Mouse (Mus musculus) stomach, embryonic 14.5 days (tissue): ENCODE measurements around the gene Acsm5. TPM values are rescaled to one million over a fixed set of nuclear protein-coding genes. Genes with fewer than 3 reads are reported as not detected.
"Not testable (repeated sequence)": the region's sequence is repeated elsewhere in the genome, so short reads cannot be mapped to it uniquely, and the experiment has no call there.

Experiments
- ATAC-seq: fragments of 200-750 bp; cut with Nextera tagmentation; 2 replicates; pipeline ENCODE4 v1.8.0; 2017; ENCODE audit warnings: low read depth, moderate TSS enrichment; ENCODE audit not compliant: insufficient number of reproducible peaks, insufficient read depth, low FRiP score
- H3K27ac ChIP-seq: fragments of 300-500 bp; sonication (generic); 2 replicates; pipeline ENCODE4 v1.5.1; 2014; ENCODE audit warnings: mild to moderate bottlenecking, low read length, moderate library complexity, mixed read lengths
- H3K27me3 ChIP-seq: fragments of 300-500 bp; sonication (generic); 2 replicates; pipeline ENCODE4 v1.6.1; 2014; ENCODE audit warnings: low read length, control low read depth, mixed read lengths; ENCODE audit not compliant: control insufficient read depth, insufficient read depth
- H3K36me3 ChIP-seq: fragments of 300-500 bp; sonication (generic); 2 replicates; pipeline ENCODE4 v1.6.1; 2014; ENCODE audit warnings: mild to moderate bottlenecking, control low read depth, low read length, moderate library complexity, mixed read lengths; ENCODE audit not compliant: control insufficient read depth, insufficient read depth
- H3K4me1 ChIP-seq: fragments of 300-500 bp; sonication (generic); 2 replicates; pipeline ENCODE4 v1.6.1; 2014; ENCODE audit warnings: low read length, control low read depth, mixed read lengths; ENCODE audit not compliant: control insufficient read depth, insufficient read depth
- H3K4me2 ChIP-seq: fragments of 300-500 bp; sonication (generic); replicated peaks from 2 replicates; pipeline ENCODE4 v1.6.1; 2014; ENCODE audit warnings: low read depth, low read length, control low read depth
- H3K4me3 ChIP-seq: fragments of 300-500 bp; sonication (generic); 2 replicates; pipeline ENCODE4 v1.5.1; 2014; ENCODE audit warnings: low read depth, low read length, control low read depth
- H3K9ac ChIP-seq: fragments of 300-500 bp; sonication (generic); replicated peaks from 2 replicates; pipeline ENCODE4 v1.6.1; 2014; ENCODE audit warnings: low read depth, mild to moderate bottlenecking, control low read depth, low read length, moderate library complexity, mixed read lengths
- H3K9me3 ChIP-seq: fragments of 300-500 bp; sonication (generic); 2 replicates; pipeline ENCODE4 v1.6.1; 2016; ENCODE audit warnings: low read depth, low read length, control low read depth; ENCODE audit not compliant: control insufficient read depth
- WGBS: fragments of 180-500 bp; shearing (Covaris S2); extraction: QIAGEN DNeasy Blood & Tissue Kit; methylation state at CpG from one replicate; pipeline ENCODE4 v1.1.7; 2014; 5-methylcytosine and 5-hydroxymethylcytosine counted together
- polyA plus RNA-seq: library from polyadenylated mRNA; unstranded; fragments of >200 nt; fragmentation: Nextera tagmentation; extraction: Ambion mirVana; gene quantifications from 2 replicates; pipeline ENCODE4 v1.2.1, GENCODE M21; 2014

Acsm5 gene
- polyA plus RNA-seq, 1 experiment from 2014 or later: not detected

GRCm38 (mm10) chr7:119559789-119560451 is 40.7 kb downstream of the Acsm5 start:
- Histone ChIP-seq H3K4me1 (no peaks in the 10 kb centered on the region), H3K9me3 (no peaks in the 10 kb centered on the region), H3K4me2 (no peak overlapping the region), H3K4me3 (no peak overlapping the region), H3K27me3 (no peaks in the 10 kb centered on the region), H3K36me3 (no peaks in the 10 kb centered on the region), H3K9ac (no peak overlapping the region), H3K27ac (no peak overlapping the region)
- WGBS: 64% methylated on average over 3 of the region's 3 CpGs
- no peak for ATAC-seq

DNA sequence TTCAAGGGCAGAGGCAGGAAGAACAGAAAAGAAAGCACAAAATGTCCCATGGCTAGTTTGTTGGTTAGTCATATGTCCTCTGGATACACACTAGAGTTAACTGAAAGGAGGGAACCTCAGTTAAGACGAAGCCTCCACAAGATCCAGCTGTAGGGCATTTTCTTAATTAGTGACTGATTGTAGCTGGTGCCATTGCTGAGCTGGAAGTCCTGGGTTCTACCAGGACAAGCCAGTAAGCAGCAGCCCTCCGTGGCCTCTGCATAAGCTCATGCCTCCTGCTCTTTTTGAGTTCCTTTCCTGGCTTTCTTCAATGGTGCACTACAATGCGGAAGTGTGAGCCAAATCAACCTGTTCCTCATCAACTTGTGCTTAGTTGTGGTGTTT is 41.2 kb downstream of the Acsm5 start:
- Histone ChIP-seq H3K9me3 (no peaks in the 10 kb centered on the region), H3K27ac (no peak overlapping the region), H3K4me3 (no peak overlapping the region), H3K9ac (no peak overlapping the region), H3K27me3 (no peaks in the 10 kb centered on the region), H3K4me2 (no peak overlapping the region), H3K4me1 (no peaks in the 10 kb centered on the region), H3K36me3 (no peaks in the 10 kb centered on the region)
- 81% methylated on average over 3 of the region's 3 CpGs for WGBS
- ATAC-seq: no peak

- Histone ChIP-seq H3K36me3 (no peaks in the 10 kb centered on the region), H3K4me2 (no peak overlapping the region), H3K27me3 (no peaks in the 10 kb centered on the region), H3K4me3 (no peak overlapping the region), H3K27ac (no peak overlapping the region), H3K9ac (no peak overlapping the region), H3K9me3 (no peaks in the 10 kb centered on the region), H3K4me1 (no peaks in the 10 kb centered on the region)
- WGBS: 51% methylated on average over 4 of the region's 4 CpGs
- no peak for ATAC-seq
Measured at GRCm38 (mm10) chr7:119561441-119561840, 42.2 kb downstream of the Acsm5 start.

GRCm38 (mm10) chr7:119562476-119562875 is 43.2 kb downstream of the Acsm5 start:
- not testable (repeated sequence) for H3K36me3 ChIP-seq, H3K4me1 ChIP-seq, H3K27ac ChIP-seq, H3K9ac ChIP-seq, H3K27me3 ChIP-seq, ATAC-seq, H3K9me3 ChIP-seq, H3K4me3 ChIP-seq, H3K4me2 ChIP-seq
- WGBS: 86% methylated on average over 2 of the region's 2 CpGs

GRCm38 (mm10) chr7:119594530-119595107 is 75.4 kb downstream of the Acsm5 start:
- Histone ChIP-seq H3K36me3 (no peaks in the 10 kb centered on the region), H3K27ac (no peak overlapping the region), H3K4me3 (no peak overlapping the region), H3K9me3 (no peaks in the 10 kb centered on the region), H3K4me1 (no peaks in the 10 kb centered on the region), H3K4me2 (no peak overlapping the region), H3K27me3 (no peaks in the 10 kb centered on the region), H3K9ac (no peak overlapping the region)
- 65% methylated on average over 3 of the region's 3 CpGs for WGBS
- ATAC-seq: no peak

Other genes with a start within 250 kb of the Acsm5 start
- gene Gp2, start 60.2 kb upstream of the Acsm5 start, polyA plus RNA-seq: not detected in 2 replicates
- gene Umod, start 40.2 kb upstream of the Acsm5 start, polyA plus RNA-seq: not detected in 2 replicates
- not detected in 2 replicates for gene Pdilt, start 4.0 kb downstream of the Acsm5 start, polyA plus RNA-seq
- not detected in 2 replicates for gene Acsm2, start 34.9 kb downstream of the Acsm5 start, polyA plus RNA-seq
- gene Acsm1, start 87.6 kb downstream of the Acsm5 start, polyA plus RNA-seq: not detected in 2 replicates
- not detected in 2 replicates for gene Acsm4, start 170.6 kb downstream of the Acsm5 start, polyA plus RNA-seq
- 73.5 and 77.1 TPM in 2 replicates for gene Thumpd1, start 201.3 kb downstream of the Acsm5 start, polyA plus RNA-seq
- gene Acsm3, start 241.5 kb downstream of the Acsm5 start, polyA plus RNA-seq: 11.0 and 11.6 TPM in 2 replicates